Mouse (Mus musculus): Measurements from ENCODE around the gene Gm11634.

DNA sequence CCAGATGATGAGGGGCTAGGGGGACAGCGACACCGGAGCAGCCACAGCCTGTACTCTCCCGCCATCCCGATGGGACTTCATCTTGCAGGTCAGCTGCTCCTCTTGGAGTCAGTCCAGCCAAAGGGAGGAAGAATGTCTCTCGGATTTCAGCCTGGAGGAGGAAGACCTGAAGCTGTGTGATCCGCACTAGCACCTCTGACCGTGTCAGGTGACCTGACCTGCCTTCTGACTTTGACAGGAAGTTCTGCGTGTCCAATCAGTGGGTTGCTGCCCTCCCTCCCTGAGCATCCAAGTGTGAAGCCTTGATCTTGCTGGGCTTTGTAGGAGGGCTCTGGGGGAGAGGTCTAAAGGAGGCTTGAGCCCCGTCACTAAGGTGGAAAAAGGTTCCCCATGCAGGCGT lies 36.6 kb upstream of the Gm11634 start:
- TF ChIP-seq POLR2A (IDR thresholded peaks at IDR 0.05; ENCODE audit: control insufficient read depth in 1 of 2, insufficient read depth in 1 of 2, low read depth in 1 of 2, low read length in 2 of 2, poor library complexity in 1 of 2) (no peak), CTCF (IDR thresholded peaks at IDR 0.05 in 2 of 3, conservative IDR thresholded peaks at IDR 0.05 in 1 of 3; ENCODE audit: control insufficient read depth in 1 of 3, insufficient read depth in 1 of 3, low read depth in 2 of 3, low read length in 3 of 3, poor library complexity in 1 of 3, severe bottlenecking in 1 of 3) (no peak), E2F4 (IDR thresholded peaks at IDR 0.05; ENCODE audit: borderline replicate concordance, low read depth, low read length) (no peak), POLR2AphosphoS5 (IDR thresholded peaks at IDR 0.05; ENCODE audit: borderline replicate concordance, low read depth, low read length) (no peak), MAFK (IDR thresholded peaks at IDR 0.05; ENCODE audit: borderline replicate concordance, low read depth, low read length) (no peak), USF1 (IDR thresholded peaks at IDR 0.05; ENCODE audit: low read depth, low read length) (no peak), TAL1 (IDR thresholded peaks at IDR 0.05; ENCODE audit: low read length) (no peak), MAX (IDR thresholded peaks at IDR 0.05; ENCODE audit: low read length) (no peak), EP300 (IDR thresholded peaks at IDR 0.05; ENCODE audit: low read depth in 1 of 2, low read length in 2 of 2) (no peak), NRF1 (IDR thresholded peaks at IDR 0.05; ENCODE audit: insufficient read depth, low read depth, low read length, poor library complexity, severe bottlenecking) (no peak), MEF2A (IDR thresholded peaks at IDR 0.05; ENCODE audit: extremely low read depth, insufficient replicate concordance, low read depth, low read length, poor library complexity, severe bottlenecking) (no peak)

Data from MEL (cell line).